Mouse (Mus musculus) liver, embryonic 14.5 days (tissue): ENCODE measurements around the gene Lims1. TPM values are rescaled to one million over a fixed set of nuclear protein-coding genes. Genes with fewer than 3 reads are reported as not detected.
A peak's percentile ranks its signal among the peaks of the same experiment; 100 is the strongest.

Experiments
- ATAC-seq: fragments of 200-750 bp; cut with Nextera tagmentation; 2 replicates; pipeline ENCODE4 v1.8.0; 2017; ENCODE audit warnings: moderate number of reproducible peaks, mild to moderate bottlenecking, moderate library complexity; ENCODE audit not compliant: insufficient read depth
- DNase-seq, 3 experiments: peaks; one replicate each; pipeline ENCODE4 v3.0.0-alpha.2; 2012 to 2013; ENCODE audit warnings: low read depth in 3 of 3, low spot score in 3 of 3
- H3K27ac ChIP-seq: fragments of 300-500 bp; sonication (generic); 2 replicates; pipeline ENCODE4 v1.5.1; 2014; ENCODE audit warnings: moderate library complexity, mild to moderate bottlenecking, control low read depth, inconsistent platforms
- H3K27me3 ChIP-seq: fragments of 300-500 bp; sonication (generic); 2 replicates; pipeline ENCODE4 v1.6.1; 2014; ENCODE audit warnings: mild to moderate bottlenecking, low read length, moderate library complexity; ENCODE audit not compliant: control insufficient read depth, insufficient read depth
- H3K36me3 ChIP-seq: fragments of 300-500 bp; sonication (generic); replicated peaks from 2 replicates; pipeline ENCODE4 v1.6.1; 2014; ENCODE audit warnings: low read depth; ENCODE audit not compliant: control insufficient read depth, insufficient read depth
- H3K4me1 ChIP-seq, 2 experiments: fragments of 200-500 bp in 1 of 2; fragments of 300-500 bp in 1 of 2; sonication (generic) in 1 of 2; replicated peaks; 2 replicates each; pipeline ENCODE4 v1.6.1; 2012 to 2014; ENCODE audit warnings: antibody characterized with exemption in 1 of 2, inconsistent platforms in 1 of 2, low read length in 1 of 2; ENCODE audit not compliant: control insufficient read depth in 2 of 2, insufficient read depth in 2 of 2
- H3K4me2 ChIP-seq: fragments of 300-500 bp; sonication (generic); 2 replicates; pipeline ENCODE4 v1.6.1; 2014; ENCODE audit warnings: low read depth, mild to moderate bottlenecking, control low read depth, moderate library complexity
- H3K4me3 ChIP-seq, 2 experiments: fragments of 200-500 bp in 1 of 2; fragments of 300-500 bp in 1 of 2; sonication (generic) in 1 of 2; 2 replicates each; pipeline ENCODE4 v1.5.1; 2012 to 2014; ENCODE audit warnings: low read depth in 2 of 2, low read length in 2 of 2, mild to moderate bottlenecking in 2 of 2, control low read depth in 1 of 2, inconsistent platforms in 1 of 2, moderate library complexity in 1 of 2; ENCODE audit not compliant: insufficient read depth in 1 of 2
- H3K9ac ChIP-seq: fragments of 300-500 bp; sonication (generic); replicated peaks from 2 replicates; pipeline ENCODE4 v1.6.1; 2014; ENCODE audit warnings: mild to moderate bottlenecking, control low read depth, moderate library complexity
- H3K9me3 ChIP-seq: fragments of 300-500 bp; sonication (generic); 2 replicates; pipeline ENCODE4 v1.6.1; 2016; ENCODE audit warnings: low read length, mixed read lengths; ENCODE audit not compliant: control insufficient read depth
- CTCF ChIP-seq: IDR thresholded peaks from 2 replicates; pipeline ENCODE4 v1.5.1; 2016; ENCODE audit warnings: antibody characterized with exemption, low read depth, control low read depth
- EP300 ChIP-seq: IDR thresholded peaks from 2 replicates; pipeline ENCODE4 v1.6.1; 2016; ENCODE audit warnings: antibody characterized with exemption, low read depth
- WGBS: fragments of 180-500 bp; shearing (Covaris S2); extraction: QIAGEN DNeasy Blood & Tissue Kit; methylation state at CpG from one replicate; pipeline ENCODE4 v1.1.7; 2014; ENCODE audit not compliant: insufficient replicate concordance; 5-methylcytosine and 5-hydroxymethylcytosine counted together
- polyA plus RNA-seq, 2 experiments: library from polyadenylated mRNA; depleted of rRNA in 1 of 2; stranded (reverse) in 1 of 2; unstranded in 1 of 2; fragments of >200 nt; fragmentation: Nextera tagmentation in 1 of 2; extraction: Ambion mirVana in 1 of 2; gene quantifications; 2 replicates each; pipeline versions ENCODE4 v1.2.1 to v1.2.3; 2012 to 2014

Lims1 gene
- polyA plus RNA-seq, 2 experiments, result 20.9 to 69.0 TPM

DNA sequence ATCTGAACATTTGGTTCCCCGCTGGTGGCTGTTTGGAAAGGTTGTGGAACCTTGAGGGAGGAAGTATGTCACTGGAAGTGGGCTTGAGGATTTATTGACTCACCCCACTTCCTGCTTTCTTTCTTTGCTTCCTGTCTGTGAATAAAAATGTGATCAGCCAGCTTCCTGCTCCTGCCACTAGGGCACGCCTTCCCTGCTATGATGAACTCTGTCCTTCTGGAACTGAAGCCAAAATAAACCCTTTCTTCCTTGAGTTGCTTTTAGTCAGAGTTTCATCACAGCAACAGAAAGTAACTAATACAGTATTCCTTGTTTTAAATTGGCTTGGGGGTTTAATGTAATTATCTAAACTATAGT is 82.7 kb downstream of the Lims1 start:
- Histone ChIP-seq H3K4me3 (no peak overlapping the region), H3K36me3 (peaks cover 59% of the 10 kb centered on the region), H3K9me3 (no peaks in the 10 kb centered on the region), H3K27me3 (no peaks in the 10 kb centered on the region), H3K27ac (peak overlapping the region; percentile 45), H3K4me2 (peak overlapping the region; percentile 18), H3K4me1 (peaks cover 7 to 18% of the 10 kb centered on the region in 2 experiments), H3K9ac (no peak overlapping the region)
- WGBS, result 37% methylated on average over 2 of the region's 2 CpGs
- TF ChIP-seq EP300 (no peak), CTCF (peak; percentile 46)
- DNase-seq (no peak), ATAC-seq (peak; percentile 27; the same call in 1 of the 2 replicates)

GRCm38 (mm10) chr10:58412331-58412730 is 89.1 kb downstream of the Lims1 start:
- Histone ChIP-seq H3K9me3 (no peaks in the 10 kb centered on the region), H3K9ac (peak overlapping the region; percentile 34), H3K4me2 (peak overlapping the region; percentile 47), H3K4me3 (no peak overlapping the region), H3K36me3 (peaks cover 76% of the 10 kb centered on the region), H3K4me1 (peaks cover 22% of the 10 kb centered on the region in 2 experiments), H3K27ac (peak overlapping the region; percentile 83), H3K27me3 (no peaks in the 10 kb centered on the region)
- peak; percentile 97 for ATAC-seq
- 17% methylated on average over 4 of the region's 4 CpGs for WGBS
- peak; percentile 65 to 75 (median 71) for DNase-seq
- TF ChIP-seq EP300 (peak; percentile 90), CTCF (no peak)

- peak; percentile 73 for ATAC-seq
- TF ChIP-seq EP300 (no peak), CTCF (no peak)
- H3K4me2 ChIP-seq, result peak overlapping the region; percentile 47
Measured at GRCm38 (mm10) chr10:58412852-58413251, 89.6 kb downstream of the Lims1 start.

GRCm38 (mm10) chr10:58416702-58417101 is 93.4 kb downstream of the Lims1 start:
- 61% methylated on average over 3 of the region's 3 CpGs for WGBS
- H3K4me3 ChIP-seq, result no peak overlapping the region
- no peak overlapping the region for H3K4me2 ChIP-seq
- no peaks in the 10 kb centered on the region for H3K27me3 ChIP-seq
- H3K36me3 ChIP-seq, result peaks cover 56% of the 10 kb centered on the region
- H3K27ac ChIP-seq, result no peak overlapping the region
- peaks cover 15 to 16% of the 10 kb centered on the region in 2 experiments for H3K4me1 ChIP-seq
- no peak overlapping the region for H3K9ac ChIP-seq
- DNase-seq (no peak), ATAC-seq (no peak)
- no peaks in the 10 kb centered on the region for H3K9me3 ChIP-seq
- TF ChIP-seq CTCF (no peak), EP300 (no peak)

More at GRCm38 (mm10) chr10:58412852-58413251, 89.6 kb downstream of the Lims1 start:
- H3K27me3 ChIP-seq, result no peaks in the 10 kb centered on the region
- peak overlapping the region; percentile 3; the same call in 1 of the 2 replicates for H3K9ac ChIP-seq
- peaks cover 78% of the 10 kb centered on the region for H3K36me3 ChIP-seq
- H3K4me3 ChIP-seq, result no peak overlapping the region
- no peaks in the 10 kb centered on the region for H3K9me3 ChIP-seq
- H3K4me1 ChIP-seq, result peaks cover 22% of the 10 kb centered on the region in 2 experiments
- H3K27ac ChIP-seq, result peak overlapping the region; percentile 83
- DNase-seq, result no peak

- ATAC-seq (no peak), DNase-seq (no peak)
- 84% methylated on average over 10 of the region's 10 CpGs for WGBS
- no peak overlapping the region for H3K4me2 ChIP-seq
- H3K9me3 ChIP-seq, result no peaks in the 10 kb centered on the region
- H3K27ac ChIP-seq, result no peak overlapping the region
- no peak overlapping the region for H3K9ac ChIP-seq
- H3K27me3 ChIP-seq, result no peaks in the 10 kb centered on the region
- H3K36me3 ChIP-seq, result peaks cover 51% of the 10 kb centered on the region
- no peak overlapping the region for H3K4me3 ChIP-seq
- peaks cover 2% of the 10 kb centered on the region in 2 experiments; a peak in 2 of 4 replicates for H3K4me1 ChIP-seq
- TF ChIP-seq EP300 (no peak), CTCF (no peak)
Measured at GRCm38 (mm10) chr10:58418290-58418971, 95.2 kb downstream of the Lims1 start.
